In genomic region chr3:129216491-129216890, GRCm38 (mm10) we compare ENCODE assay signal across 15 mouse cellular contexts. TPM values are rescaled to one million over a fixed set of nuclear protein-coding genes. Genes with fewer than 3 reads are reported as not detected.
DNase-seq lines count a peak whose midpoint lies in the region; ATAC-seq and TF ChIP-seq lines count a peak whose summit lies in the region.
"Had no signal": no experiment of that assay in that cellular context is flagged by ENCODE, and none has a peak within 500 bp of the region (broad histone marks: within the 10 kb centered on the region; RNA-seq: fewer than 3 reads in every experiment).

No protein-coding gene starts in this region.

- TF ChIP-seq POLR2A in limb, embryonic 14.5 days (IDR thresholded peaks at IDR 0.05; ENCODE audit: borderline replicate concordance, extremely low read depth, insufficient read depth, insufficient read length), result no peak

- DNase-seq in heart, postnatal 4 days, result no peak
- DNase-seq in retina, embryonic 14.5 days (ENCODE audit: low spot score), result peak; percentile 59
- DNase-seq in retina, postnatal 1 day, result no peak
- DNase-seq in limb, embryonic 14.5 days (ENCODE audit: low spot score), result no peak
- no peak for DNase-seq in stomach, postnatal 0 days (ENCODE audit: low spot score)
- DNase-seq in adipocyte (ENCODE audit: low spot score), result no peak
- no peak for DNase-seq in spleen, adult 18-20 months
- DNase-seq: adrenal gland, postnatal 25 days; cerebellum, adult 11-12 months; lung, postnatal 10 days; thymus, postnatal 25 days had no signal

- TF ChIP-seq EP300 in stomach, postnatal 0 days (optimal IDR thresholded peaks at IDR 0.05), result no peak

- no peak for ATAC-seq in heart, embryonic 14.5 days (ENCODE audit: insufficient number of reproducible peaks, insufficient read depth, low FRiP score, low read depth)
- no peak for ATAC-seq in limb, embryonic 14.5 days (ENCODE audit: low FRiP score, low read depth)
- no peak for ATAC-seq in stomach, postnatal 0 days (ENCODE audit: low FRiP score, low TSS enrichment)
- ATAC-seq: CD4-positive, CD25-positive, alpha-beta regulatory T cell, adult 4 months had no signal

- H3K27me3 ChIP-seq in heart, embryonic 14.5 days (ENCODE audit: control insufficient read depth, insufficient read depth, low read length), result peaks cover 70% of the 10 kb centered on the region
- peaks cover 94% of the 10 kb centered on the region for H3K27me3 ChIP-seq in limb, embryonic 14.5 days (ENCODE audit: control insufficient read depth, insufficient read depth, low read length)
- H3K27me3 ChIP-seq in stomach, postnatal 0 days (ENCODE audit: control insufficient read depth, insufficient read depth, low read length), result peaks cover 18% of the 10 kb centered on the region; the same call in 1 of the 2 replicates

- peak overlapping the region; percentile 96 for H3K4me2 ChIP-seq in heart, embryonic 14.5 days (ENCODE audit: low read length)
- no peak overlapping the region for H3K4me2 ChIP-seq in limb, embryonic 14.5 days (replicated peaks; ENCODE audit: low read depth, low read length, severe bottlenecking)
- peak overlapping the region; percentile 78 for H3K4me2 ChIP-seq in stomach, postnatal 0 days (replicated peaks; ENCODE audit: low read depth)

- peak overlapping the region; percentile 47 to 63 for H3K4me3 ChIP-seq in heart, embryonic 14.5 days (ENCODE audit: control insufficient read depth in 1 of 2, insufficient read depth in 1 of 2, low read depth in 1 of 2, low read length in 2 of 2)
- peak overlapping the region; percentile 49 for H3K4me3 ChIP-seq in limb, embryonic 14.5 days (replicated peaks; ENCODE audit: low read length)
- H3K4me3 ChIP-seq in stomach, postnatal 0 days (ENCODE audit: low read depth, low read length), result peak overlapping the region; percentile 59; the same call in 1 of the 2 replicates

- no peaks in the 10 kb centered on the region for H3K9me3 ChIP-seq in heart, embryonic 14.5 days (ENCODE audit: control insufficient read depth, low read length)
- no peaks in the 10 kb centered on the region for H3K9me3 ChIP-seq in limb, embryonic 14.5 days (ENCODE audit: control insufficient read depth, low read length)
- no peaks in the 10 kb centered on the region for H3K9me3 ChIP-seq in stomach, postnatal 0 days (ENCODE audit: control insufficient read depth, low read length)

- peaks cover 3 to 17% of the 10 kb centered on the region in 2 experiments; a peak in 3 of 4 replicates for H3K4me1 ChIP-seq in heart, embryonic 14.5 days (ENCODE audit: control insufficient read depth in 2 of 2, insufficient read depth in 2 of 2, low read length in 2 of 2)
- H3K4me1 ChIP-seq in limb, embryonic 14.5 days (ENCODE audit: control insufficient read depth, insufficient read depth, low read length), result peaks cover 14% of the 10 kb centered on the region
- H3K4me1 ChIP-seq in stomach, postnatal 0 days (replicated peaks; ENCODE audit: control insufficient read depth, insufficient read depth), result peaks cover 3% of the 10 kb centered on the region; the same call in 1 of the 2 replicates

- TF ChIP-seq CTCF in stomach, postnatal 0 days (IDR thresholded peaks at IDR 0.05; ENCODE audit: low read depth), result no peak

- peak overlapping the region in 1 of 2 experiments; percentile 12; a peak in 2 of 4 replicates for H3K27ac ChIP-seq in heart, embryonic 14.5 days (replicated peaks in 1 of 2; ENCODE audit: control insufficient read depth in 1 of 2, insufficient read depth in 1 of 2, low read depth in 2 of 2, low read length in 2 of 2)
- no peak overlapping the region for H3K27ac ChIP-seq in limb, embryonic 14.5 days (replicated peaks; ENCODE audit: low read depth, low read length)
- no peak overlapping the region for H3K27ac ChIP-seq in stomach, postnatal 0 days (replicated peaks)

- WGBS in heart, embryonic 14.5 days, result 4% methylated on average over 9 of the region's 9 CpGs
- 1% methylated on average over 9 of the region's 9 CpGs for WGBS in limb, embryonic 14.5 days
- WGBS in stomach, postnatal 0 days, result 16% methylated on average over 9 of the region's 9 CpGs

- H3K9ac ChIP-seq in heart, embryonic 14.5 days (ENCODE audit: low read length), result peak overlapping the region; percentile 73
- H3K9ac ChIP-seq in limb, embryonic 14.5 days (ENCODE audit: low read depth, low read length, severe bottlenecking), result no peak overlapping the region; the same call in 1 of the 2 replicates
- H3K9ac ChIP-seq in stomach, postnatal 0 days (ENCODE audit: low read length), result no peak overlapping the region

- H3K36me3 ChIP-seq in heart, embryonic 14.5 days (ENCODE audit: control insufficient read depth, insufficient read depth, low read length), result no peaks in the 10 kb centered on the region
- no peaks in the 10 kb centered on the region for H3K36me3 ChIP-seq in limb, embryonic 14.5 days (ENCODE audit: control insufficient read depth, insufficient read depth, low read length)
- H3K36me3 ChIP-seq in stomach, postnatal 0 days (ENCODE audit: control insufficient read depth, insufficient read depth, low read length), result no peaks in the 10 kb centered on the region

RNA-seq across cellular contexts. Expression of gene Pitx2, which starts 16.8 kb away (rescaled TPM):
- polyA plus RNA-seq in heart, embryonic 14.5 days (2014; fragmentation: Nextera tagmentation; extraction: Ambion mirVana), result 19.4 and 25.5 TPM in 2 replicates
- total RNA-seq in heart, postnatal 4 days (2021), result 10 to 100 TPM in 1 of 2 experiments, 1 to 10 TPM in 1; 9.4 to 12.8 TPM
- 13.3 and 16.0 TPM in 2 replicates for polyA plus RNA-seq in limb, embryonic 14.5 days (2012; rRNA removed)
- polyA plus RNA-seq in limb, embryonic 14.5 days (2014; fragmentation: Nextera tagmentation; extraction: Ambion mirVana), result 11.9 and 12.2 TPM in 2 replicates
- polyA plus RNA-seq in stomach, postnatal 0 days (2015; fragmentation: Nextera tagmentation; extraction: Ambion mirVana), result 9.7 and 10.8 TPM in 2 replicates
- total RNA-seq: left cerebral cortex, postnatal 14 days had no signal
- polyA plus RNA-seq: spleen, adult 2 months had no signal
